Mouse (Mus musculus) 416B (cell line): Measurements from ENCODE around the gene Ifna2.
A peak's percentile ranks its signal among the peaks of the same experiment; 100 is the strongest.

Experiments
- DNase-seq: peaks from one replicate; pipeline ENCODE4 v3.0.0; 2011; ENCODE audit warnings: low read depth

Gene Ifna2

GRCm38 (mm10) chr4:88683812-88684211 lies at the start of gene Ifna2:
Gene Ifna2 (minus strand): TSS chr4:88683912.
- no peak for DNase-seq

GRCm38 (mm10) chr4:88727324-88727723 lies 43.6 kb upstream of the Ifna2 start:
- peak; percentile 82 for DNase-seq

GRCm38 (mm10) chr4:88726727-88727126 lies 43.0 kb upstream of the Ifna2 start:
- peak; percentile 70 for DNase-seq

GRCm38 (mm10) chr4:88723497-88724090 lies 39.9 kb upstream of the Ifna2 start:
- no peak for DNase-seq

- DNase-seq: peak; percentile 95
These were observed 38.3 kb upstream of the Ifna2 start, which contains the start of the genes Gm26566 and Klhl9 for GRCm38 (mm10) chr4:88721791-88722721. Gene Gm26566 (plus strand): TSS chr4:88721805. Gene Klhl9 (minus strand): TSS chr4:88722465.

GRCm38 (mm10) chr4:88718715-88719114 lies 35.0 kb upstream of the Ifna2 start:
- no peak for DNase-seq

- DNase-seq: no peak
These were observed 31.3 kb upstream of the Ifna2 start for GRCm38 (mm10) chr4:88715059-88715458.

GRCm38 (mm10) chr4:88714281-88714680 lies 30.6 kb upstream of the Ifna2 start:
- peak; percentile 59 for DNase-seq

- DNase-seq: no peak
These were observed 23.6 kb upstream of the Ifna2 start for GRCm38 (mm10) chr4:88707128-88707826.

- no peak for DNase-seq
These were observed 22.2 kb upstream of the Ifna2 start for GRCm38 (mm10) chr4:88705924-88706323.

GRCm38 (mm10) chr4:88699301-88699700 lies 15.6 kb upstream of the Ifna2 start:
- DNase-seq: no peak

GRCm38 (mm10) chr4:88698781-88699180 lies 15.1 kb upstream of the Ifna2 start:
- no peak for DNase-seq

GRCm38 (mm10) chr4:88697753-88698152 lies 14.0 kb upstream of the Ifna2 start:
- no peak for DNase-seq

- peak; percentile 79 for DNase-seq
These were observed 13.4 kb upstream of the Ifna2 start for GRCm38 (mm10) chr4:88697108-88697507.

GRCm38 (mm10) chr4:88696237-88696884 lies 12.6 kb upstream of the Ifna2 start:
- peak; percentile 83 for DNase-seq

GRCm38 (mm10) chr4:88693392-88693791 lies 9.7 kb upstream of the Ifna2 start:
- peak; percentile 57 for DNase-seq

GRCm38 (mm10) chr4:88692537-88692936 lies 8.8 kb upstream of the Ifna2 start:
- peak; percentile 76 for DNase-seq

GRCm38 (mm10) chr4:88691259-88691658 lies 7.5 kb upstream of the Ifna2 start, which contains the start of gene Ifnab:
Gene Ifnab (minus strand): TSS chr4:88691359.
- no peak for DNase-seq

GRCm38 (mm10) chr4:88681353-88681752 lies 2.4 kb downstream of the Ifna2 start:
- peak; percentile 76 for DNase-seq

- DNase-seq: peak; percentile 57
These were observed 3.4 kb downstream of the Ifna2 start for GRCm38 (mm10) chr4:88680362-88680761.

- no peak for DNase-seq
These were observed 6.9 kb downstream of the Ifna2 start, which contains the start of gene Ifna16 for GRCm38 (mm10) chr4:88676824-88677223. Gene Ifna16 (minus strand): TSS chr4:88676924.

- DNase-seq: no peak
These were observed 28.3 kb downstream of the Ifna2 start for GRCm38 (mm10) chr4:88655461-88655860.
